In genomic region chr13:107461048-107461912, GRCm38 (mm10) we compare ENCODE assay signal across 9 mouse cellular contexts.
DNase-seq lines count a peak whose midpoint lies in the region; ATAC-seq lines count a peak whose summit lies in the region.
"Had no signal": no experiment of that assay in that cellular context is flagged by ENCODE, and none has a peak within 500 bp of the region (broad histone marks: within the 10 kb centered on the region; RNA-seq: fewer than 3 reads in every experiment).

No protein-coding gene starts in this region.

- peak overlapping the region; percentile 76 for H3K27ac ChIP-seq in hindbrain, embryonic 13.5 days
- no peak overlapping the region for H3K27ac ChIP-seq in lung, embryonic 16.5 days (ENCODE audit: low read length)
- H3K27ac ChIP-seq: limb, embryonic 15.5 days had no signal

- peak; percentile 43 for DNase-seq in MEL-GATA-1-ER (ENCODE audit: extremely low read depth, low read depth)
- DNase-seq in cerebellum, adult 18-20 months, result peak; percentile 60 to 70
- DNase-seq in layer of hippocampus, adult 9-10 months (ENCODE audit: low spot score), result peak; percentile 50
- DNase-seq in retina, embryonic 14.5 days (ENCODE audit: low spot score), result peak; percentile 89
- DNase-seq in spleen, postnatal 36 days (ENCODE audit: low spot score in 2 of 2), result no peak

- peaks cover 9% of the 10 kb centered on the region for H3K4me1 ChIP-seq in hindbrain, embryonic 13.5 days (replicated peaks)
- H3K4me1 ChIP-seq in lung, embryonic 16.5 days (replicated peaks; ENCODE audit: control insufficient read depth, insufficient read depth, low read length), result no peaks in the 10 kb centered on the region; the same call in 1 of the 2 replicates
- H3K4me1 ChIP-seq: limb, embryonic 15.5 days had no signal

- H3K9me3 ChIP-seq in hindbrain, embryonic 13.5 days, result no peaks in the 10 kb centered on the region
- no peaks in the 10 kb centered on the region for H3K9me3 ChIP-seq in lung, embryonic 16.5 days (ENCODE audit: control insufficient read depth, low read length)
- H3K9me3 ChIP-seq: limb, embryonic 15.5 days had no signal

- H3K9ac ChIP-seq in hindbrain, embryonic 13.5 days, result no peak overlapping the region
- H3K9ac ChIP-seq in lung, embryonic 16.5 days (ENCODE audit: low read length), result peak overlapping the region; percentile 42; the same call in 1 of the 2 replicates
- H3K9ac ChIP-seq: limb, embryonic 15.5 days had no signal

- H3K27me3 ChIP-seq in hindbrain, embryonic 13.5 days, result no peaks in the 10 kb centered on the region
- no peaks in the 10 kb centered on the region for H3K27me3 ChIP-seq in lung, embryonic 16.5 days (ENCODE audit: control insufficient read depth, insufficient read depth, low read depth, low read length)

- 16% methylated on average over 16 of the region's 16 CpGs for WGBS in hindbrain, embryonic 13.5 days
- WGBS in lung, embryonic 16.5 days, result 11% methylated on average over 16 of the region's 16 CpGs

- H3K4me2 ChIP-seq in hindbrain, embryonic 13.5 days, result peak overlapping the region; percentile 36
- H3K4me2 ChIP-seq in lung, embryonic 16.5 days (ENCODE audit: low read depth, low read length), result peak overlapping the region; percentile 49
- H3K4me2 ChIP-seq: limb, embryonic 15.5 days had no signal

- no peaks in the 10 kb centered on the region for H3K36me3 ChIP-seq in hindbrain, embryonic 13.5 days
- H3K36me3 ChIP-seq in lung, embryonic 16.5 days (ENCODE audit: control insufficient read depth, insufficient read depth, low read length), result no peaks in the 10 kb centered on the region
- H3K36me3 ChIP-seq: limb, embryonic 15.5 days had no signal

- peak; percentile 100 for ATAC-seq in frontal cortex, adult (ENCODE audit: low TSS enrichment)
- ATAC-seq in hindbrain, embryonic 13.5 days (ENCODE audit: low FRiP score), result peak; percentile 92
- ATAC-seq in lung, embryonic 16.5 days (ENCODE audit: low read depth), result peak; percentile 94

- no peak overlapping the region for H3K4me3 ChIP-seq in hindbrain, embryonic 13.5 days
- no peak overlapping the region for H3K4me3 ChIP-seq in lung, embryonic 16.5 days (ENCODE audit: low read length)
- H3K4me3 ChIP-seq: limb, embryonic 15.5 days had no signal

Comparison
In these comparisons a context has a peak if more than half of its experiments do, and no peak if none do; other contexts are left out.
1. DNase-seq: peak in MEL-GATA-1-ER (single experiment), cerebellum, adult 18-20 months (2 of 2), layer of hippocampus, adult 9-10 months (single experiment) and retina, embryonic 14.5 days (single experiment); none in spleen, postnatal 36 days (0 of 2).
2. Peak in every context shown above with its lines, with median percentiles within 50 percentile points of each other: ATAC-seq.